Mouse (Mus musculus) spleen, adult 12 weeks (tissue): ENCODE results near the gene Amy2a2.
"Not testable (repeated sequence)": the region's sequence is repeated elsewhere in the genome, so short reads cannot be mapped to it uniquely, and the experiment has no call there.

Experiments
- DNase-seq: peaks from one replicate; pipeline ENCODE4 v3.0.0; 2022; ENCODE audit warnings: low spot score

Amy2a2 gene

DNA sequence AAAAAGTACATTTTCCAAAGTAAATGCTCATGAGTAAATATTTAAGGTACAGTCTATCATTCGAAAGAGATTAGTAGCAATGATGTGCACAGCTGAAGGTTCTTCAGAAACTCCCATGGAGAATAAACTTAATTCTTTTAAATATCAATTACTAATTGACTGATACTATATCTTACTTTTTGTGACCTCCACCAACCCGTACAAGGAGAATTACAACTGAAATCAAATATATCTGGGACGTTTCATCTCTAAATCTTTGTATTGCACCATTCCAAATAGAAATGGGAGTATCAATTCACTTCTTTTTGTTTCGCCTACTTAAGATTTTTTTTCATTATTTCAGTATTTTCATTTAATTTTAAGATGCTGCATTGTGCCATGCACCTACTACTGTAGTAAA, at the start of gene Amy2a2:
Gene Amy2a2 (minus strand): TSS at position 101 of the 400 bp plus-strand sequence.
- DNase-seq, result not testable (repeated sequence)

DNA sequence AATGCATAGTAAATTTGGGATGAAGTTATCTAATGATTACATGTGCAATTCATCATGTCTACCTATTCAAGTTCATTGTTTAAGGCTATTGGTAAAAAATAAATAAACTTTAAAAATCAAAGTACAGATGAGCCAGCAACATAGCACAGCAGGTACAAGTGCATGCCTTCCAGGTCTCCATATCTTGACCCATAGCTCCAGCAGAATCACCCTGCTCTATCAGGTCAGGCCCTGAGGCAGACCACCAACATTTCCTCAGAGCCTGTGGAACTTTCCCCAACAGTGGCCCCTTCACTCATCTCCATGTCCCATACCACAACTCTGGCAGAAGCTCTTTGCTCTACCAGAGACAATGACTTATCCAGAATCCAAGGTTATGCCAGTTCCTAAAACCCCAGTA, 11.0 kb downstream of the Amy2a2 start:
- not testable (repeated sequence) for DNase-seq

GRCm38 (mm10) chr3:113323952-113324351, 32.5 kb downstream of the Amy2a2 start, which contains the start of gene Amy2a3:
TSS of gene Amy2a3 (minus strand) at chr3:113324052.
- not testable (repeated sequence) for DNase-seq

DNA sequence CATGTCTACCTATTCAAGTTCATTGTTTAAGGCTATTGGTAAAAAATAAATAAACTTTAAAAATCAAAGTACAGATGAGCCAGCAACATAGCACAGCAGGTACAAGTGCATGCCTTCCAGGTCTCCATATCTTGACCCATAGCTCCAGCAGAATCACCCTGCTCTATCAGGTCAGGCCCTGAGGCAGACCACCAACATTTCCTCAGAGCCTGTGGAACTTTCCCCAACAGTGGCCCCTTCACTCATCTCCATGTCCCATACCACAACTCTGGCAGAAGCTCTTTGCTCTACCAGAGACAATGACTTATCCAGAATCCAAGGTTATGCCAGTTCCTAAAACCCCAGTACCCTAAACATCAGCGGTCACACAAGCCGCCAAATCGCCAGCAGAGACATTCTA, 43.5 kb downstream of the Amy2a2 start:
- DNase-seq, result not testable (repeated sequence)
